Mouse (Mus musculus) spleen, adult 2 months (tissue): Measurements from ENCODE around the gene Ncs1.

ENCODE experiments used
- CTCF ChIP-seq: fragments of 200-500 bp; IDR thresholded peaks from 2 replicates; pipeline ENCODE4 v1.5.1; 2011; ENCODE audit warnings: mild to moderate bottlenecking, inconsistent platforms; ENCODE audit not compliant: insufficient read depth, insufficient read length, insufficient replicate concordance; ENCODE audit errors: extremely low read depth
- POLR2A ChIP-seq: fragments of 200-500 bp; IDR thresholded peaks from 2 replicates; pipeline ENCODE4 v1.6.1; 2011; ENCODE audit warnings: low read depth, low read length, inconsistent platforms

DNA sequence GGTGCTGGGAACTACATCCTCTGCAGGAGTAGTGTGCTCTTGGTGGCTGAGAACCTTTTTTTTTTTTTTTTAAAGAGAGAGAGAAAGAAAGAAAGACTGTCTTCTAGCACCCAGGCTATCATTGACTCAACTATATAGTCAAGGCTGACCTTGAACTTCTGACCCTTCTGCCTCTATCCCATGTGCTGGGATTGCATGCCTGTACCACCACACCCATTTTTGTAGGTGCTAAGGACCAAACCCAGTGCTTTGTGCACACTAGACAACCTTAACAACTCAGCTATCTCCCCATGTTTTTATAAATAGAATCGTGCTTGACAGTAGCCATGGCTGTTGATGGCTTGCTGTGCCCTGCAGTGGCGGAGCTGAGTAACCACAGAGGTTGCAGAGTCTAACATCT lies 45.6 kb upstream of the Ncs1 start:
- TF ChIP-seq CTCF = no peak
- TF ChIP-seq POLR2A = no peak
